Mouse (Mus musculus) embryonic stem cell, embryonic (primary cell): Measurements from ENCODE around the gene Grik4.

Experiments used
- CTCF ChIA-PET, 4 experiments: fragments of 300-600 bp in 2 of 4; fragments of 350-600 bp in 2 of 4; sonication (Branson Sonifier 250); formaldehyde crosslinking; loops; one replicate each; lab custom pipeline; 2022; ENCODE audit warnings: inconsistent platforms in 2 of 4; lab: Charles Lee
- POLR2A ChIA-PET, 4 experiments: fragments of 300-600 bp in 2 of 4; fragments of 350-600 bp in 2 of 4; sonication (Branson Sonifier 250); formaldehyde crosslinking; loops; one replicate each; lab custom pipeline; 2022; ENCODE audit warnings: antibody characterized with exemption in 4 of 4, inconsistent platforms in 1 of 4; lab: Charles Lee

Grik4 gene

DNA sequence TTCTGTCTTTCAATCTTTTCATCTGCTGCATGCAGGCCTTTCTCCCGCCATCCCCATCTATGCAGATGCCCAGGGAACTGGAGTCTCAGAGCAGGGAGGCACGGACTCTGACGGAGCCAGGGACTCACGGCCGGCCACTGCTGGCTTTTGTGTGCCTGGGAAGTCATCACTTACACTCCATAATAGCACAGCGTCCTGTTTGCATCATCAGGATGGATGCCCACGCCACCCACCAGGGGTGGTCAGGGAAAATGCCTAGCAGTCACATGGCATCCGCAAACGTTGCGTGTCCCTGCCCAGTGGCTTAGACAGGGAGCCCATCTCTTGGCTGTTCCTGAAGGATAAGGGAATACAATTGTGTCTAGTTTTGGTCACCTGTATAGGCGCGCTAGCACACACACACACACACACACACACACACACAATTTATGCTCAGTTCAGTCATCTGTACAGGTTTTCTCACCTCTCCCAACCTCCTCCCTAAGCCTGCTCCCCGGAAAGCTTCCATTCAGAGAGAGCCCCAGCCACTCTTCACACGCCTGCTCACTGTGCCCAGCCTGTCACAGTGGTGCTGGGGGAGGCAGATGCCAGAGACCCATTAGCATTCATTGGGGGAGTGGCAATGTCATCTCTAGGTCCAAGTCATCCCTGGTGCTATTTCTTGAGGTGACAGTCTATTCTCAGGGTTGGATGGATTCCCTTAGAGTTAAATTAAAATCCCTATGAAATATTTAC lies 370.5 kb downstream of the Grik4 start:
- ChIA-PET POLR2A (interaction anchor here in 1 of 4 experiments (0.7 kb wide), 1 partner anchor 54 kb away, joined by 8 read pairs; no protein-coding TSS in a partner anchor), CTCF (interaction anchor here in 3 of 4 experiments (0.5 to 2.2 kb wide), 5 partner anchors 110 to 637 kb away, joined by 3 to 9 read pairs (median 4); partner anchors contain the start of gene Grik4 (in 2 of the 3))

GRCm38 (mm10) chr9:42573180-42573579 lies 371.1 kb downstream of the Grik4 start:
- ChIA-PET CTCF (interaction anchor here in 3 of 4 experiments (0.5 to 1.6 kb wide), 4 partner anchors 110 to 638 kb away, joined by 3 to 6 read pairs (median 4); partner anchors contain the start of gene Grik4 (in 1 of the 3)), POLR2A (no interaction called here)

DNA sequence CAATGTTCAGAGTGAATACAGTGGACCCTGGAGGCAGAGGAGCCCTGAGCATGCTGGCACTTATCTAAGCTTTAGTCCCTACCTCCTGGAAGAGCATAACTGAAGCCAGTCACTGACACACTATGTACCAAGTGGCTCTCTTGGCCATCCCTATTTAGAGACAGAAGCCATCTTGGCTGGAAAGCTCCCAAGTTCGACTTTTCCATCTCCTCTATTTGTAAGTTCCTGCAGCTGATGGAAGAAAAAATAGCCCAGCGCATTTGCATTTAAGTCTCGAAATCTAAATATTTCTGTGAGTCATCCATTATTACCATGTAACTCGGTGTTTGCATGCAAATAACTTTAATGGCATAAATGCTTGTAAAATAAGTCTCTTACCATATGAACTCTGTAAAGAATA lies 378.4 kb downstream of the Grik4 start:
- ChIA-PET CTCF (no interaction called here), POLR2A (no interaction called here)

- POLR2A ChIA-PET: interaction anchor here in 1 of 4 experiments (0.7 kb wide), 1 partner anchor 236 kb away, joined by 4 read pairs; no protein-coding TSS in a partner anchor
- CTCF ChIA-PET: interaction anchor here in 1 of 4 experiments (1.2 kb wide), 1 partner anchor 389 kb away, joined by 4 read pairs; the partner anchor contains the start of gene Grik4
Observed at GRCm38 (mm10) chr9:42555186-42555585, 389.1 kb downstream of the Grik4 start.

- ChIA-PET CTCF (interaction anchor here (0.6 to 5.1 kb wide), 18 partner anchors 15 to 672 kb away, joined by 3 to 44 read pairs (median 3); partner anchors contain the start of genes Grik4 (in 4 of the 4) and Pou2f3 (in 1 of the 4)), POLR2A (interaction anchor here in 3 of 4 experiments (0.6 to 1.4 kb wide), 5 partner anchors 25 to 395 kb away, joined by 3 to 7 read pairs (median 5); partner anchors contain the start of gene Grik4 (in 1 of the 3))
Observed at GRCm38 (mm10) chr9:42550116-42550515, 394.2 kb downstream of the Grik4 start.

DNA sequence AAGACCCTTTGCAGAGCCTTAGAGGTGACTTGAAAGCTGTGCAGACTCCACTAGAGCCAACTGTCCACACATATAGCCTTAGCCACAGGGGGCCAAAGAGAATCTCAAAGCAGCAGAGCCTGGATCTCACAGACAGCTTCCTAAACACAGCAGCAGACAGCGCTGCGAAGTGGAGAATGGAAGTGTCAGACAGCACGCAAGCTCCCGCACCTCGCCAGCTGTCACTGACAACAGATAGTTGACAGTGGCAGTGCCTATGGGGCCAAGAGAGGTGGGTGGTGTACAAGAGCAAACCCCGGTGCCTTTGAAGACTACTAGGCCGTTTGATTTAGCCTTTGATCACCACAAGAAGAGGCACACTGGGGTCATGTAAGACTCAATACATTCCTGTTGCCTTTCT lies 395.3 kb downstream of the Grik4 start:
- CTCF ChIA-PET: interaction anchor here in 3 of 4 experiments (0.5 to 5.1 kb wide), 6 partner anchors 17 to 396 kb away, joined by 4 to 44 read pairs (median 10); partner anchors contain the start of gene Grik4 (in 2 of the 3)
- POLR2A ChIA-PET: interaction anchor here in 1 of 4 experiments (0.8 to 1.1 kb wide), 2 partner anchors 27 to 394 kb away, joined by 3 to 6 read pairs; no protein-coding TSS in a partner anchor

DNA sequence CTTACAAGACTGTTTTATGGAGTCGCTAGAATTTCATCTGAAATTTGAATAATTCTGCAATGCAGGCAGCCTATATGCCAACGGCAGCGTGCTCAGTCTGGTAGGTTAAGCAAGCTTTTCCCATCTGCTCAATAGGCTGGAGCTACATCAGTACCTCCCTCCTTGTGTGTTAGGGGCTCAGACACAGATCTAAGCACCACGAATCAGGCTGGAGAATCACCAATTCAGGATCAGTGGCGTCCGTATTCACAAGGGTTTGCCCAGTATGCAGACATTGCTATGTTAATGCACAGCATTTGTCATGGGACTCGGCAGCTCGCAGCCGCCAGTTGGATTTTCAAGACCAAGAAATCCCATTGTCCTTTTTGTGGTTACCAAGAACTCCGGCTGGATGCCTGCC lies 399.8 kb downstream of the Grik4 start:
- CTCF ChIA-PET: interaction anchor here in 2 of 4 experiments (0.5 to 1.8 kb wide), 2 partner anchors 12 to 577 kb away, joined by 3 to 4 read pairs; no protein-coding TSS in a partner anchor
- POLR2A ChIA-PET: interaction anchor here in 3 of 4 experiments (1.0 to 1.4 kb wide), 4 partner anchors 12 to 129 kb away, joined by 3 to 5 read pairs (median 4); no protein-coding TSS in a partner anchor

GRCm38 (mm10) chr9:42533491-42533890 lies 410.8 kb downstream of the Grik4 start:
- ChIA-PET CTCF (interaction anchor here in 1 of 4 experiments (0.6 to 1.3 kb wide), 2 partner anchors 17 to 411 kb away, joined by 3 to 5 read pairs; partner anchors contain the start of gene Grik4), POLR2A (interaction anchor here in 3 of 4 experiments (0.6 to 1.8 kb wide), 5 partner anchors 8 to 842 kb away, joined by 3 to 5 read pairs (median 3); no protein-coding TSS in a partner anchor)

- CTCF ChIA-PET: interaction anchor here in 2 of 4 experiments (0.6 to 1.3 kb wide), 4 partner anchors 17 to 1753 kb away, joined by 3 to 5 read pairs (median 3); partner anchors contain the start of gene Grik4 (in 1 of the 2)
- POLR2A ChIA-PET: interaction anchor here in 3 of 4 experiments (0.6 to 1.8 kb wide), 4 partner anchors 11 to 842 kb away, joined by 3 to 5 read pairs (median 4); no protein-coding TSS in a partner anchor
Observed at GRCm38 (mm10) chr9:42533041-42533440, 411.3 kb downstream of the Grik4 start.

GRCm38 (mm10) chr9:42531951-42532350 lies 412.3 kb downstream of the Grik4 start:
- CTCF ChIA-PET: interaction anchor here in 2 of 4 experiments (0.9 to 1.0 kb wide), 3 partner anchors 13 to 413 kb away, joined by 3 to 4 read pairs (median 4); no protein-coding TSS in a partner anchor
- POLR2A ChIA-PET: interaction anchor here in 2 of 4 experiments (0.6 to 1.8 kb wide), 6 partner anchors 11 to 425 kb away, joined by 3 to 5 read pairs (median 4); no protein-coding TSS in a partner anchor

GRCm38 (mm10) chr9:42530221-42531152 lies 413.8 kb downstream of the Grik4 start:
- CTCF ChIA-PET: interaction anchor here in 2 of 4 experiments (1.3 to 1.6 kb wide), 2 partner anchors 204 kb away, joined by 3 read pairs; no protein-coding TSS in a partner anchor
- POLR2A ChIA-PET: interaction anchor here in 3 of 4 experiments (0.6 to 1.7 kb wide), 7 partner anchors 9 to 264 kb away, joined by 3 to 5 read pairs (median 3); no protein-coding TSS in a partner anchor

- ChIA-PET POLR2A (interaction anchor here in 1 of 4 experiments (1.0 to 1.7 kb wide), 2 partner anchors 10 to 11 kb away, joined by 3 to 5 read pairs; no protein-coding TSS in a partner anchor), CTCF (no interaction called here)
Observed at GRCm38 (mm10) chr9:42520587-42521084, 423.7 kb downstream of the Grik4 start.

DNA sequence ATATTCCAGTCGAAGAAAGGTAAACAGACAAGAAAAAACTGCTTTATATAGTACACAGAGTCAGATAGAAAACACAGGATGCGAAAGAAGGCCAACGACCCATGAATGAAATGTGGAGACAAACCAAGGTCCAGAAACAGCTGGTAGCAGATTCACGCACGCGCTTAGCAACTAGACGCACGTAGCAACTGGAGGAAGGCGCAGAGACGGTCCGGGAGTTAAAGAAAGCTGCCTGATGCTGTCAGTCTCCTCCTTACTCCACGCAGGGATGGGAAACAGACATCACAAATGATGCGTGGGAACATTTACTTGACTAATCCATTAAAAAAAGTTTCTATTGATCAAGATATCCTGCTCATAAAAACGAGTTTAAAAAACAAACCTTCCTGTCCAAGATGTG lies 426.1 kb downstream of the Grik4 start:
- ChIA-PET CTCF (interaction anchor here in 1 of 4 experiments (0.7 kb wide), 1 partner anchor 1601 kb away, joined by 3 read pairs; no protein-coding TSS in a partner anchor), POLR2A (interaction anchor here in 1 of 4 experiments (1.3 to 1.5 kb wide), 2 partner anchors 12 to 17 kb away, joined by 3 to 5 read pairs; no protein-coding TSS in a partner anchor)

- ChIA-PET POLR2A (no interaction called here), CTCF (no interaction called here)
Observed at GRCm38 (mm10) chr9:42513159-42513558, 431.1 kb downstream of the Grik4 start.

- POLR2A ChIA-PET: interaction anchor here in 1 of 4 experiments (0.9 kb wide), 1 partner anchor 112 kb away, joined by 3 read pairs; no protein-coding TSS in a partner anchor
- CTCF ChIA-PET: no interaction called here
Observed at GRCm38 (mm10) chr9:42512312-42512711, 432.0 kb downstream of the Grik4 start.

DNA sequence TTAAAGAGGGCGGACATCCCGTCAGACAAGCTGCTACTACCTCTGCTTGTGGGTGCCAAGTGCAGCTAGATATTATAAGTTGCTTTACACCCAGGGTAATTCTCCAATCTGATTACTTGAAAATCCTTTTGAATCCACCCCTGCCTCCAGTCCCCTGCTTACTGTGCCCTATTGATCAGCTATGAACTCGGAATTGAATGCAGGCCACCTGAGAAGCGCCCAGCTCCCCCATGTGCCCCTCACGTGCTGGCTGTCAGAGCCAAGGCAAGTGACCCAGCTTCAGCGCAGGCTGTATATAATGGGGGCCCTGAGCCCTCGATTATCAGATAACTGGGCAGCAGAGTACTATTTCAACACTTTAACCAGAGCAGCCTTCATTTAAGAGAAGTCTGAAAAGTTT lies 436.1 kb downstream of the Grik4 start:
- POLR2A ChIA-PET: no interaction called here
- CTCF ChIA-PET: interaction anchor here in 1 of 4 experiments (0.6 kb wide), 1 partner anchor 11 kb away, joined by 3 read pairs; no protein-coding TSS in a partner anchor

DNA sequence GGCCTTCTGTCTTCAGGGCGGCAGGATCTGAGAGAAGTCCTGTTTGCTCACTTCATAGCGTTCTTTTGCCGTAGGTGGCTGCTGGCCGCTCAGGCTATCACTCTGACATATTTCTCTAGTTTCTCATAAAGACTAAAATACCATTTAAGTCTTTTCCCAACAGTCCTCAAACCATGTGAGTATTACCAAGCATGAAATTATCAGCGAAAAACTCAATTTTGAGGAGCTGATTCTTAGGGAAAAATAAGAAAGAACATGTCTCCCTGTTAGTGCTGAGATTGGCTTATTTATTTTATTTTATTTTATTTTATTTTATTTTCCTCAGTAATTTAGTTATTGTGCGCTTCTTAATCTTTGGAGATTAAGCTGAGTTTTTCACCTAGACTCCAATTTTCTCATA lies 436.6 kb downstream of the Grik4 start, which contains the start of gene Tbcel:
Tbcel (minus strand) TSS at position 101 of the 400 bp plus-strand sequence.
- ChIA-PET POLR2A (no interaction called here), CTCF (interaction anchor here in 1 of 4 experiments (0.6 kb wide), 1 partner anchor 11 kb away, joined by 3 read pairs; no protein-coding TSS in a partner anchor)
